Comparison of ENCODE assay signal across 15 mouse cellular contexts in the genomic region with DNA sequence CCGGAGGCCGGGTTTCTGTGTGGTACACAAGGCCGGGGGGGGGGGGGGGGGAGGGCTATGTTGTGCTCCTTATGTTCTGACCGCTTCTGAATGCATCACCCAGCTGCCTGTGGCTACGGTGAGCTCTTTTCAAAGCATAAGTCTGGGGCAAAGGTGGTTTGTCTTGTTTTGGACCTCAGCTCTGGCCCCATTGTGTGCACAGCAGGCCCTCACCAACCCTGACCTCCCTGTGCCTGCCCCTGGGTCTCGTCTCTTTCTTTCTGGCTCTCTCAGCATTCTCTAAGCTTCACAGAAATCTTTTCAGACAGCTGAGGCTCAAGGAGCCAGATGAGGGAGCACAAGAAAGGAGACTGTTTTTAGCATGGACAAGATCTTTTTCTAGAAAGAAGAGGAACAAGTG. TPM values are rescaled to one million over a fixed set of nuclear protein-coding genes. Genes with fewer than 3 reads are reported as not detected.
A peak's percentile ranks its signal among the peaks of the same experiment; 100 is the strongest.
DNase-seq lines count a peak whose midpoint lies in the region; ATAC-seq and TF ChIP-seq lines count a peak whose summit lies in the region.
"Had no signal": no experiment of that assay in that cellular context is flagged by ENCODE, and none has a peak within 500 bp of the region (broad histone marks: within the 10 kb centered on the region; RNA-seq: fewer than 3 reads in every experiment).

No protein-coding gene starts in this region.

- H3K4me1 ChIP-seq in forebrain, embryonic 10.5 days: peaks cover 33% of the 10 kb centered on the region
- H3K4me1 ChIP-seq in forebrain, embryonic 16.5 days (replicated peaks; ENCODE audit: control insufficient read depth, insufficient read depth, low read length): no peaks in the 10 kb centered on the region
- H3K4me1 ChIP-seq in midbrain, embryonic 10.5 days: peaks cover 33% of the 10 kb centered on the region
- H3K4me1 ChIP-seq in midbrain, embryonic 16.5 days (ENCODE audit: control insufficient read depth, insufficient read depth, low read length): peaks cover 2% of the 10 kb centered on the region; the same call in 1 of the 2 replicates
- H3K4me1 ChIP-seq in liver, embryonic 14.5 days (replicated peaks; ENCODE audit: control insufficient read depth in 2 of 2, insufficient read depth in 2 of 2, low read length in 1 of 2): peaks cover 12 to 18% of the 10 kb centered on the region in 2 experiments
- H3K4me1 ChIP-seq in intestine, embryonic 16.5 days (ENCODE audit: control insufficient read depth, insufficient read depth, low read length): no peaks in the 10 kb centered on the region
- H3K4me1 ChIP-seq: hindbrain, embryonic 12.5 days; kidney, embryonic 15.5 days; neural tube, embryonic 15.5 days had no signal

- H3K27me3 ChIP-seq in forebrain, embryonic 10.5 days (ENCODE audit: poor library complexity, severe bottlenecking): no peaks in the 10 kb centered on the region
- H3K27me3 ChIP-seq in forebrain, embryonic 16.5 days (replicated peaks; ENCODE audit: control insufficient read depth, insufficient read depth, low read length): no peaks in the 10 kb centered on the region
- no peaks in the 10 kb centered on the region for H3K27me3 ChIP-seq in midbrain, embryonic 10.5 days (ENCODE audit: low read depth, poor library complexity, severe bottlenecking)
- H3K27me3 ChIP-seq in midbrain, embryonic 16.5 days (ENCODE audit: control insufficient read depth, insufficient read depth, low read depth, low read length): no peaks in the 10 kb centered on the region
- no peaks in the 10 kb centered on the region for H3K27me3 ChIP-seq in liver, embryonic 14.5 days (ENCODE audit: control insufficient read depth, insufficient read depth, low read length)
- H3K27me3 ChIP-seq in intestine, embryonic 16.5 days (replicated peaks; ENCODE audit: control insufficient read depth, insufficient read depth, low read length): no peaks in the 10 kb centered on the region
- H3K27me3 ChIP-seq: hindbrain, embryonic 12.5 days; kidney, embryonic 15.5 days; neural tube, embryonic 15.5 days had no signal

- no peak overlapping the region for H3K4me2 ChIP-seq in forebrain, embryonic 16.5 days (ENCODE audit: low read length)
- no peak overlapping the region for H3K4me2 ChIP-seq in midbrain, embryonic 16.5 days (ENCODE audit: low read length)
- H3K4me2 ChIP-seq in liver, embryonic 14.5 days (ENCODE audit: low read depth): no peak overlapping the region
- H3K4me2 ChIP-seq in intestine, embryonic 16.5 days (ENCODE audit: low read depth, low read length): no peak overlapping the region
- H3K4me2 ChIP-seq: hindbrain, embryonic 12.5 days; kidney, embryonic 15.5 days; neural tube, embryonic 15.5 days had no signal

- WGBS in forebrain, embryonic 10.5 days: 47% methylated on average over 6 of the region's 6 CpGs
- 38% methylated on average over 6 of the region's 6 CpGs for WGBS in forebrain, embryonic 16.5 days
- WGBS in midbrain, embryonic 10.5 days: 45% methylated on average over 6 of the region's 6 CpGs
- 31% methylated on average over 6 of the region's 6 CpGs for WGBS in midbrain, embryonic 16.5 days
- WGBS in liver, embryonic 14.5 days (ENCODE audit: insufficient replicate concordance): 67% methylated on average over 5 of the region's 6 CpGs
- 73% methylated on average over 6 of the region's 6 CpGs for WGBS in intestine, embryonic 16.5 days

- TF ChIP-seq EP300 in liver, embryonic 14.5 days (IDR thresholded peaks at IDR 0.05; ENCODE audit: low read depth): no peak

- no peak overlapping the region for H3K4me3 ChIP-seq in forebrain, embryonic 10.5 days
- no peak overlapping the region for H3K4me3 ChIP-seq in forebrain, embryonic 16.5 days (replicated peaks; ENCODE audit: low read length)
- H3K4me3 ChIP-seq in midbrain, embryonic 10.5 days: no peak overlapping the region
- H3K4me3 ChIP-seq in midbrain, embryonic 16.5 days (ENCODE audit: low read depth, low read length): no peak overlapping the region
- H3K4me3 ChIP-seq in liver, embryonic 14.5 days (ENCODE audit: insufficient read depth in 1 of 2, low read depth in 2 of 2, low read length in 2 of 2): no peak overlapping the region
- no peak overlapping the region for H3K4me3 ChIP-seq in intestine, embryonic 16.5 days (ENCODE audit: low read length)
- H3K4me3 ChIP-seq: hindbrain, embryonic 12.5 days; kidney, embryonic 15.5 days; myocyte; neural tube, embryonic 15.5 days had no signal

- H3K9ac ChIP-seq in forebrain, embryonic 16.5 days (replicated peaks; ENCODE audit: low read depth, low read length): no peak overlapping the region
- H3K9ac ChIP-seq in midbrain, embryonic 16.5 days (ENCODE audit: low read depth, low read length): no peak overlapping the region
- H3K9ac ChIP-seq in liver, embryonic 14.5 days (replicated peaks): no peak overlapping the region
- H3K9ac ChIP-seq in intestine, embryonic 16.5 days (ENCODE audit: low read depth, low read length): no peak overlapping the region
- H3K9ac ChIP-seq: hindbrain, embryonic 12.5 days; kidney, embryonic 15.5 days; neural tube, embryonic 15.5 days had no signal

- no peaks in the 10 kb centered on the region for H3K9me3 ChIP-seq in forebrain, embryonic 10.5 days
- H3K9me3 ChIP-seq in forebrain, embryonic 16.5 days (ENCODE audit: control insufficient read depth, low read length): no peaks in the 10 kb centered on the region
- H3K9me3 ChIP-seq in midbrain, embryonic 10.5 days (replicated peaks): no peaks in the 10 kb centered on the region
- no peaks in the 10 kb centered on the region for H3K9me3 ChIP-seq in midbrain, embryonic 16.5 days (replicated peaks; ENCODE audit: control insufficient read depth, low read length, poor library complexity, severe bottlenecking)
- no peaks in the 10 kb centered on the region for H3K9me3 ChIP-seq in liver, embryonic 14.5 days (ENCODE audit: control insufficient read depth, low read length)
- H3K9me3 ChIP-seq in intestine, embryonic 16.5 days (ENCODE audit: control insufficient read depth, low read length): no peaks in the 10 kb centered on the region
- H3K9me3 ChIP-seq: hindbrain, embryonic 12.5 days; kidney, embryonic 15.5 days; neural tube, embryonic 15.5 days had no signal

- no peak for ATAC-seq in forebrain, embryonic 16.5 days
- ATAC-seq in midbrain, embryonic 16.5 days: no peak
- ATAC-seq in liver, embryonic 14.5 days (ENCODE audit: insufficient read depth): 0 out of 2 replicates have a peak, but pooled peaks have one; percentile 16
- ATAC-seq in intestine, embryonic 16.5 days: no peak

- H3K27ac ChIP-seq in forebrain, embryonic 10.5 days: peak overlapping the region; percentile 75
- H3K27ac ChIP-seq in forebrain, embryonic 16.5 days (ENCODE audit: low read length): no peak overlapping the region
- peak overlapping the region; percentile 67 for H3K27ac ChIP-seq in midbrain, embryonic 10.5 days (replicated peaks)
- H3K27ac ChIP-seq in midbrain, embryonic 16.5 days (ENCODE audit: low read length): no peak overlapping the region
- no peak overlapping the region for H3K27ac ChIP-seq in liver, embryonic 14.5 days
- no peak overlapping the region for H3K27ac ChIP-seq in intestine, embryonic 16.5 days (ENCODE audit: low read length)
- H3K27ac ChIP-seq: hindbrain, embryonic 12.5 days; kidney, embryonic 15.5 days; neural tube, embryonic 15.5 days had no signal

- no peak for TF ChIP-seq CTCF in liver, embryonic 14.5 days (IDR thresholded peaks at IDR 0.05; ENCODE audit: low read depth)

- peaks cover 62% of the 10 kb centered on the region for H3K36me3 ChIP-seq in forebrain, embryonic 10.5 days (replicated peaks)
- peaks cover 12% of the 10 kb centered on the region; the same call in 1 of the 2 replicates for H3K36me3 ChIP-seq in forebrain, embryonic 16.5 days (ENCODE audit: control insufficient read depth, insufficient read depth)
- H3K36me3 ChIP-seq in midbrain, embryonic 10.5 days: peaks cover 71% of the 10 kb centered on the region
- H3K36me3 ChIP-seq in midbrain, embryonic 16.5 days (ENCODE audit: control insufficient read depth, insufficient read depth, low read length): peaks cover 16% of the 10 kb centered on the region
- no peaks in the 10 kb centered on the region for H3K36me3 ChIP-seq in liver, embryonic 14.5 days (replicated peaks; ENCODE audit: control insufficient read depth, insufficient read depth, low read depth)
- peaks cover 11% of the 10 kb centered on the region; the same call in 1 of the 2 replicates for H3K36me3 ChIP-seq in intestine, embryonic 16.5 days (ENCODE audit: control insufficient read depth, insufficient read depth, low read length)

- no peak for DNase-seq in forebrain, embryonic 10.5 days (ENCODE audit: extremely low spot score, low spot score)
- peak; percentile 40 for DNase-seq in midbrain, embryonic 10.5 days (ENCODE audit: low spot score)
- DNase-seq in liver, embryonic 14.5 days (ENCODE audit: low read depth in 3 of 3, low spot score in 3 of 3): no peak
- peak; percentile 19 for DNase-seq in retina, postnatal 1 day
- no peak for DNase-seq in heart, postnatal 4 days
- DNase-seq: adrenal gland, adult 8-10 months; cerebellum, adult 11 months; layer of hippocampus, postnatal 36 days had no signal

RNA-seq across cellular contexts. Expression of gene Zfp839, which starts 15.5 kb away (rescaled TPM):
- polyA plus RNA-seq in forebrain, embryonic 10.5 days (2016; fragmentation: Nextera tagmentation; extraction: Ambion mirVana): 4.2 and 5.2 TPM in 2 replicates
- polyA plus RNA-seq in forebrain, embryonic 16.5 days (2015; fragmentation: Nextera tagmentation; extraction: Ambion mirVana): 3.2 and 3.3 TPM in 2 replicates
- polyA plus RNA-seq in midbrain, embryonic 10.5 days (2016; fragmentation: Nextera tagmentation; extraction: Ambion mirVana): 4.8 and 5.4 TPM in 2 replicates
- 3.6 and 4.7 TPM in 2 replicates for polyA plus RNA-seq in midbrain, embryonic 16.5 days (2015; fragmentation: Nextera tagmentation; extraction: Ambion mirVana)
- 1.4 and 1.9 TPM in 2 replicates for polyA plus RNA-seq in liver, embryonic 14.5 days (2012; rRNA removed)
- polyA plus RNA-seq in liver, embryonic 14.5 days (2014; fragmentation: Nextera tagmentation; extraction: Ambion mirVana): 0.62 and 0.67 TPM in 2 replicates
- 1 to 10 TPM; 6.7 to 6.9 TPM for total RNA-seq in heart, postnatal 4 days (2021)
- polyA plus RNA-seq in intestine, embryonic 16.5 days (2015; fragmentation: Nextera tagmentation; extraction: Ambion mirVana): 3.7 and 4.9 TPM in 2 replicates

RNA-seq across cellular contexts. Expression of gene Cinp, which starts 23.4 kb away (rescaled TPM):
- polyA plus RNA-seq in forebrain, embryonic 10.5 days (2016; fragmentation: Nextera tagmentation; extraction: Ambion mirVana): 99.6 and 106 TPM in 2 replicates
- 76.1 and 87.1 TPM in 2 replicates for polyA plus RNA-seq in forebrain, embryonic 16.5 days (2015; fragmentation: Nextera tagmentation; extraction: Ambion mirVana)
- polyA plus RNA-seq in midbrain, embryonic 10.5 days (2016; fragmentation: Nextera tagmentation; extraction: Ambion mirVana): 81.7 and 95.6 TPM in 2 replicates
- 84.2 and 90.0 TPM in 2 replicates for polyA plus RNA-seq in midbrain, embryonic 16.5 days (2015; fragmentation: Nextera tagmentation; extraction: Ambion mirVana)
- 31.0 and 42.9 TPM in 2 replicates for polyA plus RNA-seq in liver, embryonic 14.5 days (2012; rRNA removed)
- 65.1 and 68.2 TPM in 2 replicates for polyA plus RNA-seq in liver, embryonic 14.5 days (2014; fragmentation: Nextera tagmentation; extraction: Ambion mirVana)
- 10 to 100 TPM; 45.7 to 50.1 TPM for total RNA-seq in heart, postnatal 4 days (2021)
- polyA plus RNA-seq in intestine, embryonic 16.5 days (2015; fragmentation: Nextera tagmentation; extraction: Ambion mirVana): 65.0 and 72.7 TPM in 2 replicates

RNA-seq across cellular contexts. Expression of gene Tecpr2, which starts 23.5 kb away (rescaled TPM):
- 6.6 and 7.2 TPM in 2 replicates for polyA plus RNA-seq in forebrain, embryonic 10.5 days (2016; fragmentation: Nextera tagmentation; extraction: Ambion mirVana)
- polyA plus RNA-seq in forebrain, embryonic 16.5 days (2015; fragmentation: Nextera tagmentation; extraction: Ambion mirVana): 8.6 and 9.3 TPM in 2 replicates
- polyA plus RNA-seq in midbrain, embryonic 10.5 days (2016; fragmentation: Nextera tagmentation; extraction: Ambion mirVana): 5.3 and 6.7 TPM in 2 replicates
- 7.9 and 8.4 TPM in 2 replicates for polyA plus RNA-seq in midbrain, embryonic 16.5 days (2015; fragmentation: Nextera tagmentation; extraction: Ambion mirVana)
- polyA plus RNA-seq in liver, embryonic 14.5 days (2012; rRNA removed): 2.0 and 2.3 TPM in 2 replicates
- polyA plus RNA-seq in liver, embryonic 14.5 days (2014; fragmentation: Nextera tagmentation; extraction: Ambion mirVana): 1.1 and 1.5 TPM in 2 replicates
- total RNA-seq in heart, postnatal 4 days (2021): 1 to 10 TPM; 5.2 to 6.0 TPM
- polyA plus RNA-seq in intestine, embryonic 16.5 days (2015; fragmentation: Nextera tagmentation; extraction: Ambion mirVana): 2.2 and 2.4 TPM in 2 replicates

RNA-seq across cellular contexts. Expression of gene Mok, which starts 24.8 kb away (rescaled TPM):
- polyA plus RNA-seq in forebrain, embryonic 10.5 days (2016; fragmentation: Nextera tagmentation; extraction: Ambion mirVana): 11.7 and 12.0 TPM in 2 replicates
- polyA plus RNA-seq in forebrain, embryonic 16.5 days (2015; fragmentation: Nextera tagmentation; extraction: Ambion mirVana): 13.4 and 13.6 TPM in 2 replicates
- 10.1 and 11.7 TPM in 2 replicates for polyA plus RNA-seq in midbrain, embryonic 10.5 days (2016; fragmentation: Nextera tagmentation; extraction: Ambion mirVana)
- polyA plus RNA-seq in midbrain, embryonic 16.5 days (2015; fragmentation: Nextera tagmentation; extraction: Ambion mirVana): 16.1 and 17.9 TPM in 2 replicates
- polyA plus RNA-seq in liver, embryonic 14.5 days (2012; rRNA removed): 0.18 and 0.24 TPM in 2 replicates
- polyA plus RNA-seq in liver, embryonic 14.5 days (2014; fragmentation: Nextera tagmentation; extraction: Ambion mirVana): 0.23 and 0.43 TPM in 2 replicates
- total RNA-seq in heart, postnatal 4 days (2021): 1 to 10 TPM; 1.3 to 1.6 TPM
- 1.7 and 2.9 TPM in 2 replicates for polyA plus RNA-seq in intestine, embryonic 16.5 days (2015; fragmentation: Nextera tagmentation; extraction: Ambion mirVana)

Comparison
In these comparisons a context has a peak if more than half of its experiments do, and no peak if none do; other contexts are left out.
1. H3K27ac ChIP-seq: peak in forebrain, embryonic 10.5 days (single experiment) and midbrain, embryonic 10.5 days (single experiment); none in forebrain, embryonic 16.5 days (single experiment), midbrain, embryonic 16.5 days (single experiment), liver, embryonic 14.5 days (single experiment) and intestine, embryonic 16.5 days (single experiment).
2. DNase-seq: peak in midbrain, embryonic 10.5 days (single experiment) and retina, postnatal 1 day (single experiment); none in forebrain, embryonic 10.5 days (single experiment), liver, embryonic 14.5 days (0 of 3) and heart, postnatal 4 days (single experiment).